Mouse (Mus musculus) small intestine, adult 2 months (tissue): ENCODE results near the gene Reln.

ENCODE experiments used
- CTCF ChIP-seq: fragments of 200-500 bp; IDR thresholded peaks from 2 replicates; pipeline ENCODE4 v1.5.1; 2012; ENCODE audit warnings: low read depth, mild to moderate bottlenecking, control low read depth, inconsistent platforms, low read length, moderate library complexity, mixed read lengths; ENCODE audit not compliant: insufficient replicate concordance, insufficient read length; ENCODE audit errors: extremely low read depth
- POLR2A ChIP-seq: fragments of 200-500 bp; IDR thresholded peaks from 2 replicates; pipeline ENCODE4 v1.6.1; 2012; ENCODE audit warnings: low read depth, mild to moderate bottlenecking, control low read depth, inconsistent platforms, low read length, moderate library complexity

DNA sequence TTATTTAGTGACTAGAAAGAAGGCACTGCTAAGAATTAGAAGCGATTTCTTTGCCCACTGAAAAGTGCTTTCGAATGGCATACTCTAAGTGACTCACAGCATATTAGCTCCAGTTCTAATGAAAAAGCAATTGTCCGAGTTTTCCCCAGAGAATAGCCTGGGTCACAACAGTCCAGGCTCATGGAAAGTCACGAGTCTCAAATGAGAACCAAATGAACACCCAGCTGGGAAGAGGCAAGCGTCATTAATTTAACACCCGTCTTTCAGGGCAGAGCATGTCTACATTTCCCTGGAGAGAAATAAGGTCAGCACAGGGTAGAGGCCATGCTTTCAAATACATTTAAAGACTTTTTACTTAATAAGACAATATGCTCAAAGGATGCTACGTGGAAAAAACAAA lies 312.8 kb downstream of the Reln start:
- TF ChIP-seq CTCF (no peak), POLR2A (no peak)
